Mouse (Mus musculus): Measurements from ENCODE around the gene 4933427D14Rik. TPM values are rescaled to one million over a fixed set of nuclear protein-coding genes. Genes with fewer than 3 reads are reported as not detected.
A peak's percentile ranks its signal among the peaks of the same experiment; 100 is the strongest.

The 4933427D14Rik gene
- polyA plus RNA-seq, 1 experiment from 2014 or later = 15.5 TPM

DNA sequence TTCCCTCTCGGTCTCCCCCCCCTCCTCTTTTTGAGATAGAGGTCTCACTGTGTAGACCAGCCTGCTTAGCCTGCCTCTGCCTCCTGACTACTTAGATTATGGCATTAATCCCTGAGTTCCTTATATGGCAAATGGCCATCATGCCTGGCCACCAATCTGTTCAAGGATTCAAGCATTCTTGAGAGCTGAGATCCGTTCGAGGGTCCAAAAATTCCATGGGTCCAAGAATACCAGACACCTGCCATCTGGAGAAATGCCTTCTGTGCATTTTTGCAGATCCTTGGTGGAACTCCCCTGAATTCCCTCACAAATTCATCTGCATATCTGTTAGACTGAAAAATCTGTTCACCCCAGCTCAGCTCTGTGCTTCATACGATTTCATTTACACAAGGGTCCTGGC is 16.2 kb upstream of the 4933427D14Rik start:
- Histone ChIP-seq H3K27me3 (ENCODE audit: insufficient read depth, poor library complexity, severe bottlenecking) (0 out of 2 replicates have a peak, but pooled peaks cover 1% of the 10 kb centered on the region), H3K4me1 (replicated peaks) (peaks cover 12% of the 10 kb centered on the region), H3K9me3 (no peaks in the 10 kb centered on the region), H3K4me3 (no peak overlapping the region), H3K27ac (no peak overlapping the region), H3K36me3 (no peaks in the 10 kb centered on the region)
- 87% methylated on average over 4 of the region's 4 CpGs for WGBS
- no peak for DNase-seq (ENCODE audit: low spot score)

- DNase-seq (ENCODE audit: low spot score) = peak; percentile 74
- Histone ChIP-seq H3K36me3 (no peaks in the 10 kb centered on the region), H3K27me3 (ENCODE audit: insufficient read depth, poor library complexity, severe bottlenecking) (no peaks in the 10 kb centered on the region), H3K4me1 (replicated peaks) (peaks cover 15% of the 10 kb centered on the region), H3K9me3 (no peaks in the 10 kb centered on the region), H3K27ac (no peak overlapping the region), H3K4me3 (no peak overlapping the region)
- WGBS = 15% methylated on average over 6 of the region's 6 CpGs
Observed at GRCm38 (mm10) chr11:72221278-72221677, 14.0 kb upstream of the 4933427D14Rik start.

DNA sequence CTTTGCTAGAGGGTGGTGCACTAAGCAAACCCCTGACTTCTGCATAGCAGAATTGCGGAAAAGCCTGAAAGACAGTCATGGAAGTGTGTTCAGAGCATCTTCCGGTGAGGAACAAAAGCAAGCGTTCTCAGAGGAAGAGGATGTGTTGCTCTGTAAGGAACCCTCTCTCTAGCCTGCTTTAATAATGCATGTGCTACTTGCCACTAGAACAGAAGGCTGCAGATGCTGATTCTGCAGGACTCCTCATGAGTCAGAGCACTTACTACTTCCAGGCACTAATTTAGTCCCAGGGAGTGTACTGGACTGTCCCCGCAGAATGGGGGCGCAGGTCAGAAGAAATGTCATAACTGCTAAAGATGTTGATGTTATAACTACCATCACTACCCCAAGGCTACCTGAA is 9.9 kb upstream of the 4933427D14Rik start:
- Histone ChIP-seq H3K36me3 (peaks cover 9% of the 10 kb centered on the region), H3K27ac (no peak overlapping the region), H3K9me3 (no peaks in the 10 kb centered on the region), H3K4me3 (no peak overlapping the region), H3K27me3 (ENCODE audit: insufficient read depth, poor library complexity, severe bottlenecking) (no peaks in the 10 kb centered on the region), H3K4me1 (replicated peaks) (peaks cover 27% of the 10 kb centered on the region)
- DNase-seq (ENCODE audit: low spot score) = no peak
- WGBS = 86% methylated on average over 5 of the region's 5 CpGs

- peak; percentile 63 for DNase-seq (ENCODE audit: low spot score)
- Histone ChIP-seq H3K27ac (peak within 1 kb of the TSS; percentile 91), H3K4me1 (replicated peaks) (peaks cover 27% of the 10 kb centered on the region), H3K4me3 (peak within 1 kb of the TSS; percentile 77), H3K36me3 (peaks cover 26% of the 10 kb centered on the region), H3K9me3 (no peaks in the 10 kb centered on the region), H3K27me3 (ENCODE audit: insufficient read depth, poor library complexity, severe bottlenecking) (no peaks in the 10 kb centered on the region)
- 5% methylated on average over 29 of the region's 29 CpGs for WGBS
Observed at GRCm38 (mm10) chr11:72215410-72215797, 8.1 kb upstream of the 4933427D14Rik start, which contains the start of gene Med31. Med31 (minus strand) TSS chr11:72215592.

GRCm38 (mm10) chr11:72214591-72215409 is 7.5 kb upstream of the 4933427D14Rik start:
- Histone ChIP-seq H3K36me3 (peaks cover 32% of the 10 kb centered on the region), H3K27ac (peak overlapping the region; percentile 91), H3K4me1 (replicated peaks) (peaks cover 27% of the 10 kb centered on the region), H3K9me3 (no peaks in the 10 kb centered on the region), H3K4me3 (peak overlapping the region; percentile 77), H3K27me3 (ENCODE audit: insufficient read depth, poor library complexity, severe bottlenecking) (no peaks in the 10 kb centered on the region)
- 1% methylated on average over 51 of the region's 51 CpGs for WGBS
- peak; percentile 99 for DNase-seq (ENCODE audit: low spot score)

DNA sequence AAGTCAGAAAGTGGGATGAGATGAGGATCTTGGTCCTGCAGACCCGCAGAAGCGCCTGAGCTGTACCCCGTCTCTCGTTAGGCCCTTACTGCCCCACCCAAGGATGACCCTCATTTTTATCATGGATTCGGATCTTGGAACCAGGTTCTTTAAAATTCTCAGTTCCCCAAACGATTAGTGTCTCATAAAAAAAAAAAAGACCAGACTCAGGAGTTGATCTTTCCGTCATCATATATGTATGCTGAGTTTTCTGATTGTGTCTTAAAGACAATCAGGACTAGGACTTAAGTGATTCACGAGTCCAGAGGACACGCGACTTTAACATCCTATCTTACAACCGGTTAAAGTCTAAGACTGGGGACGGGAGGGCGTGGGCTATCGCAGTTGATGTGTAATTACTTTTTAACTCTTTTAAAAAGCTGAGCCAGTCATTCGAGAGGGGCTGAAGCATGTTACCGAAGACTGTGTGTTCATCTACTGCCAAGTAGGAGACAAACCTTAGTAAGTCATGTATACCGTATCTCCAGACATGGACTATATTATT is 647 bp upstream of the 4933427D14Rik start:
- Histone ChIP-seq H3K9me3 (no peaks in the 10 kb centered on the region), H3K4me3 (peak overlapping the region; percentile 95), H3K36me3 (peaks cover 49% of the 10 kb centered on the region), H3K4me1 (replicated peaks) (peaks cover 35% of the 10 kb centered on the region), H3K27ac (peak overlapping the region; percentile 92), H3K27me3 (ENCODE audit: insufficient read depth, poor library complexity, severe bottlenecking) (no peaks in the 10 kb centered on the region)
- 23% methylated on average over 17 of the region's 17 CpGs for WGBS
- DNase-seq (ENCODE audit: low spot score) = no peak

DNA sequence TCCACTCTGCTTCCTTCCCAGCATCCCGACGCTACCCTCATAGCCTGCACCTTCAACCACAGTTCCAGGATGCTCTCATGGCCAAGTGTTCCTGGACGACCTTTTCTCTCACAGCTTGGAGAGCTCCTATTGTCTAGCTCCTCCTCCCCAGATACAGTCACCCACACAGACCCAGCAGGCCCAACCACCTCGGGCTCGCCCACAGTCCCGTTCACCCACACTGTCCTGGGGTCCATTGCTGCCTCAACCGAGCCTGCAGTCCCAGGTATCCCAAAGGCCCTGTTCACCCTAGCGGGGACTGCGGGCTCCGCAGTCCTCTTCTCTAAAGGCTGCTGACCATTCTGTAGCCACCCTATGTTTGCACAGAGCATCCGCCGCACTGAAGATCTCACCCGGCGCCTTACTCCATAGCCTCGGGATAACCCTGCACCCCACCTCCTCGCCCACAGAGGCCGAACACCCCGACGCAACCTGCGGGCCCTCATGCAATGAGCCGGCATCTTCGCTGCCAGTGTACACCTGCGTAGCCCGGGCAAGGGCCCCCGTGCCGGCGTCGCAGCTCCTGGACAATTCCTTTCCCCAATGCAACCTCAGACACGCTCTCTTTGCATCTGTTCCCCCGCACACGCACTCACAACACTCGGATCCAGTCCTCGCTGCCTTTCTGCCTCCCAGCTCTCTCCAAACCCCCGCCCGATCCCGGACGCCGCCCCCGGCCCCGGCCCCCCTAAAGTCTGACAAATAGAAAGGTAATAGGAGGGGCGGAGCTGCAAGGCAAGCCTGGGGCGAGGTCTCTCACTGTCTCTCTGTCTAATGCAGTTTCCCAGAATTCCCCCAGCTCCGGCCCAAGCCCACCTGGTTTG is 687 bp downstream of the 4933427D14Rik start, which contains the start of gene Gm43951:
Gm43951 (minus strand) TSS at position 500 of the 863 bp plus-strand sequence.
- Histone ChIP-seq H3K4me1 (replicated peaks) (peaks cover 35% of the 10 kb centered on the region), H3K27ac (peak within 1 kb of the TSS; percentile 92), H3K27me3 (ENCODE audit: insufficient read depth, poor library complexity, severe bottlenecking) (no peaks in the 10 kb centered on the region), H3K4me3 (peak within 1 kb of the TSS; percentile 95), H3K36me3 (peaks cover 44% of the 10 kb centered on the region), H3K9me3 (no peaks in the 10 kb centered on the region)
- under 1% methylated on average over 43 of the region's 43 CpGs for WGBS
- DNase-seq (ENCODE audit: low spot score) = peak; percentile 58

GRCm38 (mm10) chr11:72205256-72205655 is 2.0 kb downstream of the 4933427D14Rik start:
- Histone ChIP-seq H3K36me3 (peaks cover 43% of the 10 kb centered on the region), H3K4me3 (peak overlapping the region; percentile 95), H3K9me3 (no peaks in the 10 kb centered on the region), H3K4me1 (replicated peaks) (peaks cover 35% of the 10 kb centered on the region), H3K27me3 (ENCODE audit: insufficient read depth, poor library complexity, severe bottlenecking) (no peaks in the 10 kb centered on the region), H3K27ac (no peak overlapping the region)
- 78% methylated on average over 6 of the region's 6 CpGs for WGBS
- DNase-seq (ENCODE audit: low spot score) = no peak

DNA sequence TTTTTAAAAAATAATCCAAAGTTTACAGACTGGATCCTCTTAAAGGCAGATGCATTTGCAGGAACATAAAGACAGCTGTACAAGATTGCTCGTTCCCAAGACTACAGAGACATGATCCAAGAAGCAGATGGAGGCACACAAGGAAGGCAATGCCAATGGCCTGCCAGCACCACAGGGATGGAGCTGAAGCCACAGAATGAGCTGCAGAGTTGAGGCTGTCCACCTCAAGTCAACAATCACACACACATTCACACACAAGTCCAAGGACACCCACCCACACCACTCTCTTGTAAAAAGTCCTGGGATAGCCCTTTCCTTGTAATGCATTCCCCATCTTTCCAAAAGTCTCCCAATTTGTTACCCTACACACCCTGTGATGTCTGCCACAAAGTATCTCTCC is 3.8 kb downstream of the 4933427D14Rik start:
- peaks cover 35% of the 10 kb centered on the region for H3K4me1 ChIP-seq (replicated peaks)
- no peak for DNase-seq (ENCODE audit: low spot score)

DNA sequence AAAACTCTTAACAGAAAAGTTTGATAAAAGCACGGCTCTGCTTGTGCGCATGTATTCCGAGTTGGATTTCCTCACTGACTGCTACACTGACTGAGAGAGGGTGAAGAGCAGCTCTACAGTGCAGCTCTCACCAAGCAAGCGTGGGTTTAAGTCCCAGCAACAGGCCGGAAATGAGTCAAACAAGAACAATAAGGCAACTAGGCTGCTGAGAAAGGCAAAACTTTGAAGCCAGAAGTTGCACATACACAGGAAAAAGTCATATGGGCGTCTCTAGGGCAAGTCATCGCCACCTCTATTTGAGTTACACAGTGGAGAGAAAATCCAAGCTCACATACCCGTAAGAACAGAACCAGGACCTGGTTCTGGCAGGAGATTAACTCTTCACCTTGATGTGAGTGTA is 10.8 kb downstream of the 4933427D14Rik start:
- H3K9me3 ChIP-seq = no peaks in the 10 kb centered on the region
- H3K4me3 ChIP-seq = no peak overlapping the region
- H3K4me1 ChIP-seq (replicated peaks) = no peaks in the 10 kb centered on the region
- H3K27me3 ChIP-seq (ENCODE audit: insufficient read depth, poor library complexity, severe bottlenecking) = no peaks in the 10 kb centered on the region
- WGBS = 89% methylated on average over 8 of the region's 8 CpGs
- peaks cover 92% of the 10 kb centered on the region for H3K36me3 ChIP-seq
- no peak for DNase-seq (ENCODE audit: low spot score)
- no peak overlapping the region for H3K27ac ChIP-seq

More for the DNA sequence above, 3.8 kb downstream of the 4933427D14Rik start:
- Histone ChIP-seq H3K9me3 (no peaks in the 10 kb centered on the region), H3K27ac (no peak overlapping the region), H3K4me3 (no peak overlapping the region), H3K36me3 (peaks cover 46% of the 10 kb centered on the region), H3K27me3 (ENCODE audit: insufficient read depth, poor library complexity, severe bottlenecking) (no peaks in the 10 kb centered on the region)
- 84% methylated on average over 1 of the region's 1 CpGs for WGBS

DNA sequence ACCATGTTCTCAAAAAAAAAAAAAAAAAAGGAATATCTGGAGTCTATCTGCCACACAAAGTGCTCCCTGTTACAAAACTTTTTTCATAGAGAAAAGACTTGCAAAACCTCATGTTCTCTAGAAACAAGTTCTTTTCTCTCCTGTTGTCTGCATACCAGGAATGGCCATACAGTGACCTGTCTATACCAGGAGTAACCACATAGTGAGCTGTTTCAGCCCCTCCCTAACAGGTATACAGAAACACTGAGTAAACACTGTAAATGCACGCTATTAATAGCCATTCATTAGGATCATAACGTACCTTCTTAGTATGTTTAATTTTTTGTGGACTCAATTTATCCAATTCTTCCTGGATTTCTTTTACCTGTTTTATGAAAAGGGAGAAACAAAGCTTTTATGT is 13.0 kb downstream of the 4933427D14Rik start:
- no peak for DNase-seq (ENCODE audit: low spot score)

GRCm38 (mm10) chr11:72190857-72191256 is 16.4 kb downstream of the 4933427D14Rik start:
- WGBS = 94% methylated on average over 1 of the region's 1 CpGs
- H3K4me3 ChIP-seq = no peak overlapping the region
- no peaks in the 10 kb centered on the region for H3K4me1 ChIP-seq (replicated peaks)
- no peak overlapping the region for H3K27ac ChIP-seq
- peaks cover 94% of the 10 kb centered on the region for H3K36me3 ChIP-seq
- no peak for DNase-seq (ENCODE audit: low spot score)
- H3K27me3 ChIP-seq (ENCODE audit: insufficient read depth, poor library complexity, severe bottlenecking) = no peaks in the 10 kb centered on the region
- no peaks in the 10 kb centered on the region for H3K9me3 ChIP-seq

More for the DNA sequence above, 13.0 kb downstream of the 4933427D14Rik start:
- H3K9me3 ChIP-seq = no peaks in the 10 kb centered on the region
- H3K36me3 ChIP-seq = peaks cover 93% of the 10 kb centered on the region
- no peaks in the 10 kb centered on the region for H3K27me3 ChIP-seq (ENCODE audit: insufficient read depth, poor library complexity, severe bottlenecking)
- no peak overlapping the region for H3K4me3 ChIP-seq
- no peak overlapping the region for H3K27ac ChIP-seq
- no peaks in the 10 kb centered on the region for H3K4me1 ChIP-seq (replicated peaks)
- 91% methylated on average over 2 of the region's 2 CpGs for WGBS

All from hindbrain, embryonic 10.5 days (tissue).